Mouse (Mus musculus) liver, embryonic 13.5 days (tissue): ENCODE measurements around the gene Tmed6. TPM values are rescaled to one million over a fixed set of nuclear protein-coding genes. Genes with fewer than 3 reads are reported as not detected.

ENCODE experiments used
- ATAC-seq: fragments of 200-750 bp; cut with Nextera tagmentation; 2 replicates; pipeline ENCODE4 v1.8.0; 2017; ENCODE audit warnings: low read depth, mild to moderate bottlenecking, moderate number of reproducible peaks, moderate library complexity
- DNase-seq: peaks from one replicate; pipeline ENCODE4 v3.0.0; 2022
- H3K27ac ChIP-seq: fragments of 300-500 bp; sonication (generic); 2 replicates; pipeline ENCODE4 v1.5.1; 2015; ENCODE audit warnings: moderate library complexity, mild to moderate bottlenecking, inconsistent platforms
- H3K27me3 ChIP-seq: fragments of 300-500 bp; sonication (generic); 2 replicates; pipeline ENCODE4 v1.6.1; 2015; ENCODE audit warnings: mild to moderate bottlenecking, inconsistent platforms
- H3K36me3 ChIP-seq: fragments of 300-500 bp; sonication (generic); 2 replicates; pipeline ENCODE4 v1.6.1; 2015; ENCODE audit warnings: mild to moderate bottlenecking, inconsistent platforms
- H3K4me1 ChIP-seq: fragments of 300-500 bp; sonication (generic); replicated peaks from 2 replicates; pipeline ENCODE4 v1.6.1; 2015; ENCODE audit warnings: inconsistent platforms
- H3K4me2 ChIP-seq: fragments of 300-500 bp; sonication (generic); 2 replicates; pipeline ENCODE4 v1.6.1; 2015; ENCODE audit warnings: inconsistent platforms, mild to moderate bottlenecking, moderate library complexity
- H3K4me3 ChIP-seq: fragments of 300-500 bp; sonication (generic); replicated peaks from 2 replicates; pipeline ENCODE4 v1.5.1; 2015; ENCODE audit warnings: mild to moderate bottlenecking, inconsistent platforms
- H3K9ac ChIP-seq: fragments of 300-500 bp; sonication (generic); 2 replicates; pipeline ENCODE4 v1.6.1; 2015; ENCODE audit warnings: mild to moderate bottlenecking, inconsistent platforms
- H3K9me3 ChIP-seq: fragments of 300-500 bp; sonication (generic); replicated peaks from 2 replicates; pipeline ENCODE4 v1.6.1; 2016; ENCODE audit warnings: inconsistent platforms
- WGBS: fragments of 180-500 bp; shearing (Covaris S2); methylation state at CpG from one replicate; pipeline ENCODE4 v1.1.7; 2015; ENCODE audit not compliant: insufficient replicate concordance; 5-methylcytosine and 5-hydroxymethylcytosine counted together
- polyA plus RNA-seq: library from polyadenylated mRNA; unstranded; fragments of >200 nt; fragmentation: Nextera tagmentation; extraction: Ambion mirVana; gene quantifications from 2 replicates; pipeline ENCODE4 v1.2.1, GENCODE M21; 2015

Gene Tmed6
- polyA plus RNA-seq, 1 experiment from 2014 or later: 4.4 TPM

GRCm38 (mm10) chr8:107104547-107104946 lies 39.1 kb upstream of the Tmed6 start:
- H3K9me3 ChIP-seq: no peaks in the 10 kb centered on the region
- ATAC-seq (no peak), DNase-seq (peak; percentile 44)
- WGBS: 7% methylated on average over 4 of the region's 4 CpGs
- H3K9ac ChIP-seq: no peak overlapping the region
- H3K27me3 ChIP-seq: no peaks in the 10 kb centered on the region
- H3K4me1 ChIP-seq: peaks cover 8% of the 10 kb centered on the region; the same call in 1 of the 2 replicates
- H3K27ac ChIP-seq: no peak overlapping the region
- no peak overlapping the region for H3K4me2 ChIP-seq
- no peaks in the 10 kb centered on the region for H3K36me3 ChIP-seq
- H3K4me3 ChIP-seq: no peak overlapping the region

GRCm38 (mm10) chr8:107100635-107101034 lies 35.2 kb upstream of the Tmed6 start:
- Histone ChIP-seq H3K4me1 (peaks cover 5% of the 10 kb centered on the region; the same call in 1 of the 2 replicates), H3K4me3 (no peak overlapping the region), H3K27me3 (no peaks in the 10 kb centered on the region), H3K27ac (no peak overlapping the region), H3K9ac (no peak overlapping the region), H3K36me3 (no peaks in the 10 kb centered on the region), H3K4me2 (no peak overlapping the region), H3K9me3 (no peaks in the 10 kb centered on the region)
- no peak for DNase-seq
- ATAC-seq: no peak
- 76% methylated on average over 2 of the region's 2 CpGs for WGBS

GRCm38 (mm10) chr8:107096366-107097036 lies 31.1 kb upstream of the Tmed6 start, which contains the start of gene Terf2:
Gene Terf2 (minus strand): TSS chr8:107096547.
- Histone ChIP-seq H3K4me2 (peak within 1 kb of the TSS; percentile 75), H3K9ac (peak within 1 kb of the TSS; percentile 95), H3K27me3 (no peaks in the 10 kb centered on the region), H3K4me1 (peaks cover 26% of the 10 kb centered on the region), H3K4me3 (peak within 1 kb of the TSS; percentile 83), H3K27ac (peak within 1 kb of the TSS; percentile 95), H3K36me3 (peaks cover 21% of the 10 kb centered on the region), H3K9me3 (no peaks in the 10 kb centered on the region)
- WGBS: 3% methylated on average over 36 of the region's 39 CpGs
- peak; percentile 87 for DNase-seq
- ATAC-seq: peak; percentile 93

- H3K4me3 ChIP-seq: peak overlapping the region; percentile 83
- H3K9ac ChIP-seq: peak overlapping the region; percentile 95
- H3K4me2 ChIP-seq: peak overlapping the region; percentile 75
- under 1% methylated on average over 53 of the region's 53 CpGs for WGBS
- H3K27ac ChIP-seq: peak overlapping the region; percentile 95
- H3K36me3 ChIP-seq: peaks cover 27% of the 10 kb centered on the region
- H3K9me3 ChIP-seq: no peaks in the 10 kb centered on the region
- H3K4me1 ChIP-seq: peaks cover 26% of the 10 kb centered on the region
- no peaks in the 10 kb centered on the region for H3K27me3 ChIP-seq
- ATAC-seq: no peak
- DNase-seq: no peak
Measured at GRCm38 (mm10) chr8:107095717-107096365, 30.4 kb upstream of the Tmed6 start.

- DNase-seq (no peak), ATAC-seq (no peak)
- no peak overlapping the region for H3K9ac ChIP-seq
- H3K27ac ChIP-seq: no peak overlapping the region
- peaks cover 20% of the 10 kb centered on the region for H3K4me1 ChIP-seq
- 90% methylated on average over 7 of the region's 7 CpGs for WGBS
- H3K9me3 ChIP-seq: no peaks in the 10 kb centered on the region
- peaks cover 75% of the 10 kb centered on the region for H3K36me3 ChIP-seq
- no peaks in the 10 kb centered on the region for H3K27me3 ChIP-seq
- H3K4me3 ChIP-seq: no peak overlapping the region
- no peak overlapping the region for H3K4me2 ChIP-seq
Measured at GRCm38 (mm10) chr8:107090531-107090930, 25.1 kb upstream of the Tmed6 start.

GRCm38 (mm10) chr8:107088526-107089063 lies 23.2 kb upstream of the Tmed6 start:
- no peak for DNase-seq
- H3K9ac ChIP-seq: no peak overlapping the region
- H3K9me3 ChIP-seq: no peaks in the 10 kb centered on the region
- H3K4me2 ChIP-seq: no peak overlapping the region
- peaks cover under 1% of the 10 kb centered on the region; the same call in 1 of the 2 replicates for H3K4me1 ChIP-seq
- no peaks in the 10 kb centered on the region for H3K27me3 ChIP-seq
- H3K36me3 ChIP-seq: peaks cover 80% of the 10 kb centered on the region
- H3K27ac ChIP-seq: no peak overlapping the region
- H3K4me3 ChIP-seq: no peak overlapping the region
- WGBS: 90% methylated on average over 5 of the region's 5 CpGs
- ATAC-seq: no peak

GRCm38 (mm10) chr8:107086018-107086417 lies 20.6 kb upstream of the Tmed6 start:
- 93% methylated on average over 5 of the region's 5 CpGs for WGBS
- Histone ChIP-seq H3K27me3 (no peaks in the 10 kb centered on the region), H3K9ac (no peak overlapping the region), H3K9me3 (no peaks in the 10 kb centered on the region), H3K4me3 (no peak overlapping the region), H3K4me1 (no peaks in the 10 kb centered on the region), H3K27ac (no peak overlapping the region), H3K36me3 (peaks cover 82% of the 10 kb centered on the region), H3K4me2 (no peak overlapping the region)
- no peak for DNase-seq
- no peak for ATAC-seq

- DNase-seq (no peak), ATAC-seq (no peak)
- WGBS: 92% methylated on average over 17 of the region's 17 CpGs
- H3K4me2 ChIP-seq: no peak overlapping the region
- peaks cover 82% of the 10 kb centered on the region for H3K36me3 ChIP-seq
- no peak overlapping the region for H3K27ac ChIP-seq
- H3K9me3 ChIP-seq: no peaks in the 10 kb centered on the region
- H3K27me3 ChIP-seq: no peaks in the 10 kb centered on the region
- no peaks in the 10 kb centered on the region for H3K4me1 ChIP-seq
- H3K9ac ChIP-seq: no peak overlapping the region
- no peak overlapping the region for H3K4me3 ChIP-seq
Measured at GRCm38 (mm10) chr8:107085358-107085757, 19.9 kb upstream of the Tmed6 start.

GRCm38 (mm10) chr8:107076239-107076888 lies 10.9 kb upstream of the Tmed6 start:
- H3K36me3 ChIP-seq: peaks cover 83% of the 10 kb centered on the region
- 78% methylated on average over 7 of the region's 7 CpGs for WGBS

GRCm38 (mm10) chr8:107074128-107074527 lies 8.7 kb upstream of the Tmed6 start:
- no peaks in the 10 kb centered on the region for H3K4me1 ChIP-seq
- DNase-seq: no peak
- no peak overlapping the region for H3K4me3 ChIP-seq
- no peak for ATAC-seq
- WGBS: 70% methylated on average over 1 of the region's 1 CpGs
- no peak overlapping the region for H3K4me2 ChIP-seq
- no peaks in the 10 kb centered on the region for H3K9me3 ChIP-seq
- H3K27me3 ChIP-seq: no peaks in the 10 kb centered on the region
- H3K36me3 ChIP-seq: peaks cover 78% of the 10 kb centered on the region
- H3K9ac ChIP-seq: no peak overlapping the region
- no peak overlapping the region for H3K27ac ChIP-seq

More at GRCm38 (mm10) chr8:107076239-107076888, 10.9 kb upstream of the Tmed6 start:
- H3K9ac ChIP-seq: no peak overlapping the region
- no peaks in the 10 kb centered on the region for H3K27me3 ChIP-seq
- ATAC-seq: no peak
- DNase-seq: no peak
- no peaks in the 10 kb centered on the region for H3K4me1 ChIP-seq
- no peak overlapping the region for H3K4me3 ChIP-seq
- H3K9me3 ChIP-seq: no peaks in the 10 kb centered on the region
- H3K4me2 ChIP-seq: no peak overlapping the region
- H3K27ac ChIP-seq: no peak overlapping the region

GRCm38 (mm10) chr8:107073706-107074105 lies 8.3 kb upstream of the Tmed6 start:
- no peaks in the 10 kb centered on the region for H3K9me3 ChIP-seq
- no peaks in the 10 kb centered on the region for H3K4me1 ChIP-seq
- no peaks in the 10 kb centered on the region for H3K27me3 ChIP-seq
- DNase-seq (no peak), ATAC-seq (no peak)
- H3K27ac ChIP-seq: no peak overlapping the region
- WGBS: 70% methylated on average over 4 of the region's 4 CpGs
- no peak overlapping the region for H3K4me3 ChIP-seq
- no peak overlapping the region for H3K4me2 ChIP-seq
- H3K36me3 ChIP-seq: peaks cover 78% of the 10 kb centered on the region
- no peak overlapping the region for H3K9ac ChIP-seq
